Mouse (Mus musculus) forebrain, embryonic 12.5 days (tissue): ENCODE results near the gene Olfr472. TPM values are rescaled to one million over a fixed set of nuclear protein-coding genes. Genes with fewer than 3 reads are reported as not detected.
"Not testable (repeated sequence)": the region's sequence is repeated elsewhere in the genome, so short reads cannot be mapped to it uniquely, and the experiment has no call there.

Source experiments
- ATAC-seq: fragments of 200-750 bp; cut with Nextera tagmentation; 2 replicates; pipeline ENCODE4 v1.8.0; 2017; ENCODE audit warnings: moderate TSS enrichment; ENCODE audit not compliant: low FRiP score
- H3K27ac ChIP-seq: fragments of 300-500 bp; sonication (generic); 2 replicates; pipeline ENCODE4 v1.5.1; 2016; ENCODE audit warnings: mild to moderate bottlenecking
- H3K27me3 ChIP-seq: fragments of 300-500 bp; sonication (generic); 2 replicates; pipeline ENCODE4 v1.6.1; 2016; ENCODE audit warnings: mild to moderate bottlenecking
- H3K36me3 ChIP-seq: fragments of 300-500 bp; sonication (generic); replicated peaks from 2 replicates; pipeline ENCODE4 v1.6.1; 2016; ENCODE audit warnings: mild to moderate bottlenecking
- H3K4me1 ChIP-seq: fragments of 300-500 bp; sonication (generic); 2 replicates; pipeline ENCODE4 v1.6.1; 2016
- H3K4me2 ChIP-seq: fragments of 300-500 bp; sonication (generic); 2 replicates; pipeline ENCODE4 v1.6.1; 2016; ENCODE audit warnings: mild to moderate bottlenecking, moderate library complexity
- H3K4me3 ChIP-seq: fragments of 300-500 bp; sonication (generic); replicated peaks from 2 replicates; pipeline ENCODE4 v1.5.1; 2016; ENCODE audit warnings: mild to moderate bottlenecking
- H3K9ac ChIP-seq: fragments of 300-500 bp; sonication (generic); 2 replicates; pipeline ENCODE4 v1.6.1; 2016; ENCODE audit warnings: mild to moderate bottlenecking
- H3K9me3 ChIP-seq: fragments of 300-500 bp; sonication (generic); 2 replicates; pipeline ENCODE4 v1.6.1; 2016
- WGBS: fragments of 180-500 bp; shearing (Covaris S2); methylation state at CpG from one replicate; pipeline ENCODE4 v1.1.7; 2016; 5-methylcytosine and 5-hydroxymethylcytosine counted together
- polyA plus RNA-seq: library from polyadenylated mRNA; unstranded; fragments of >200 nt; fragmentation: Nextera tagmentation; extraction: Ambion mirVana; gene quantifications from 2 replicates; pipeline ENCODE4 v1.2.1, GENCODE M21; 2016

The Olfr472 gene
- not detected in 2 replicates for polyA plus RNA-seq

DNA sequence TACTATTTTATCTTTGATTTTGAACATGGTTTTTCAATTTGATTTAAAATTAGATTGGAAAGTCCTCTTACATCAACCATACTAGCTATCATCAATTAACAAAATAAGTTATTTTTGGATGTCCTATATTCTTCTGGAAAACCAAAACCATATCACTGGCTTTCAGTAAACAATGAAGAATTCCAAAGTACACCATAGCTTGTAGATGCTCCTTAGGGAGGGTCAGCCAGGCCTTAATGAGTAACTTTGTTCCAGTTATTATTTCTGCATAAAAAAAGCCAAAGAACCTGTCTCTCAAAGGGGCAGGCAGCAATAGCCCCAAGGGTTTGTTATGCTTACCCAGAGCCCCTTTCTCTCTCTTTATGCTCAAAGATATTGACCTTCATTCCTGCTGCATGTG, at the start of gene Olfr472:
Gene Olfr472, plus strand, starts transcription at position 301 of the 400 bp plus-strand sequence.
- Histone ChIP-seq H3K4me1 (no peaks in the 10 kb centered on the region), H3K9ac (no peak within 1 kb of the TSS), H3K27me3 (no peaks in the 10 kb centered on the region), H3K9me3 (no peaks in the 10 kb centered on the region), H3K36me3 (no peaks in the 10 kb centered on the region), H3K4me2 (no peak within 1 kb of the TSS), H3K4me3 (no peak within 1 kb of the TSS), H3K27ac (no peak within 1 kb of the TSS)
- no peak for ATAC-seq

DNA sequence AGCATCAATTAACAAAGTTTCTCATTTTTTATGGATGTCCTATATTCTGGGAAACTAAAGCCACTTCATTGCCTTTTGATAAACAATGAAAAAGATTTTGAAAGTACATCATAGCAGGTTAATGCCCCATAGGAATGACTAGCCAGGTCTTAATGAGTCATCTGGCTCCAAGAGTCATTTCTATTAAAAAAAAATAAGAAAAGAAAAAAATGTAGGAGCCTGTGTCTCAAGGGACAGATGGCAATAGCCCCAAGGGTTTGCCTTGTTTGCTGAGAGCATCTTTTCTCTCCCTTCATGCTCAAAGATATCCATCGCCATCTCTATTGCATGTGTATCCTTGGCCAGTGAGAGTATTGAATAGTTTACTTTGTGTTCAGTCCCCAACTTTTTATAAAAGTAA, 32.4 kb downstream of the Olfr472 start, which contains the start of gene Olfr473:
Gene Olfr473, plus strand, starts transcription at position 301 of the 400 bp plus-strand sequence.
- 92% methylated on average over 1 of the region's 1 CpGs for WGBS
- no peak for ATAC-seq

DNA sequence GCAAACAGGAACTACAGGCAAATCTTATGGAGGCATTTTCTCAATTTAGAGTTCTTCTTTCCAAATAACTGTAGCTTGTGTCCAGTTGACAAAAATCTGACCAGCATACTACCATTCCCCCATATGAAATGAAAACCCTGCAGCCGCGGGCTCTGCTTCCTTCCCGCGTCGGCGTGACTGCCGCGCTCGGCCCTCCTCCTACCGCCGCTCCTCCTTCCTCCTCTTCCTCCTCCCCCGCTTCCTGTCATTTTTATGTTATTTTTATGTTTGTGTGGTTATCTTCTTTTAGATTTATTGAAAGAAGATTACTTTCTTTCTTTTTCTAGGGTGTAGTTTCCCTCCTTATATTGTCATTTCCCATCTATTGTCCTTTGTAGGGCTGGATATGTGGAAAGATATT, 54.8 kb downstream of the Olfr472 start:
- H3K9ac ChIP-seq, H3K27ac ChIP-seq, H3K36me3 ChIP-seq, H3K4me2 ChIP-seq, ATAC-seq, H3K9me3 ChIP-seq, H3K27me3 ChIP-seq, H3K4me1 ChIP-seq, H3K4me3 ChIP-seq: not testable (repeated sequence)
- 97% methylated on average over 12 of the region's 12 CpGs for WGBS

More for the DNA sequence above, 32.4 kb downstream of the Olfr472 start, which contains the start of gene Olfr473:
- Histone ChIP-seq H3K4me3 (no peak within 1 kb of the TSS), H3K27ac (no peak within 1 kb of the TSS), H3K36me3 (no peaks in the 10 kb centered on the region), H3K27me3 (no peaks in the 10 kb centered on the region), H3K9me3 (no peaks in the 10 kb centered on the region), H3K4me1 (no peaks in the 10 kb centered on the region), H3K4me2 (no peak within 1 kb of the TSS), H3K9ac (no peak within 1 kb of the TSS)

DNA sequence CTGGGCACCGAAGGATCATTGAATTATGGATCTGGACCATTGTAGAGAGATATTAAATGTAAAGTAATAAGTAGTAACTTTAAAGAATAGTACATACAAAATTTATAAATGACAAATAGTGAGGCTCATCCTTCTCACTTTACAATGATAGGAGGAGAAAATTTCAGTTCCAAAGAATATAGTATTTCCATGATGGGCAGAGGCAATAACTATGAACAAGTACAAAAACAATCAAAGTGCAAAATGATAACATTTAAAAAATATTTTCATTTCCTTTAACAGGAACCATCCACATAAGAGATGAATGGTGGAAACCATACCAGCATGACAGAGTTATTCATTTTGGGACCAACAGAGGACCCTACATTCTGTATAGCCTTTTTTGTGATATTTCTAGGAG, 56.6 kb downstream of the Olfr472 start, which contains the start of gene Olfr474:
Gene Olfr474, plus strand, starts transcription at position 301 of the 400 bp plus-strand sequence.
- Histone ChIP-seq H3K27me3 (no peaks in the 10 kb centered on the region), H3K36me3 (no peaks in the 10 kb centered on the region), H3K9ac (no peak within 1 kb of the TSS), H3K4me1 (no peaks in the 10 kb centered on the region), H3K9me3 (no peaks in the 10 kb centered on the region), H3K27ac (no peak within 1 kb of the TSS), H3K4me3 (no peak within 1 kb of the TSS), H3K4me2 (no peak within 1 kb of the TSS)
- 94% methylated on average over 1 of the region's 1 CpGs for WGBS
- ATAC-seq = no peak

Other genes with a start within 250 kb of the Olfr472 start
- 0.17 TPM in 1 of 2 replicates, not detected in the other for gene Cyb5r2, start 139.9 kb upstream of the Olfr472 start, polyA plus RNA-seq
- gene Ovch2, start 96.7 kb upstream of the Olfr472 start, polyA plus RNA-seq = not detected in 2 replicates
- not detected in 2 replicates for gene Olfr467, start 85.6 kb upstream of the Olfr472 start, polyA plus RNA-seq
- gene Olfr469, start 72.4 kb upstream of the Olfr472 start, polyA plus RNA-seq = not detected in 2 replicates
- gene Olfr470, start 50.4 kb upstream of the Olfr472 start, polyA plus RNA-seq = not detected in 2 replicates
- gene Olfr473, start 32.5 kb downstream of the Olfr472 start, polyA plus RNA-seq = not detected in 2 replicates
- gene Olfr474, start 56.7 kb downstream of the Olfr472 start, polyA plus RNA-seq = not detected in 2 replicates
- gene Olfr476, start 66.9 kb downstream of the Olfr472 start, polyA plus RNA-seq = not detected in 2 replicates
- not detected in 2 replicates for gene Olfr477, start 88.8 kb downstream of the Olfr472 start, polyA plus RNA-seq
- gene Olfr478, start 136.1 kb downstream of the Olfr472 start, polyA plus RNA-seq = not detected in 2 replicates
- not detected in 2 replicates for gene Olfr479, start 152.8 kb downstream of the Olfr472 start, polyA plus RNA-seq
- gene Olfr480, start 169.4 kb downstream of the Olfr472 start, polyA plus RNA-seq = not detected in 2 replicates
- gene Olfr481, start 182.0 kb downstream of the Olfr472 start, polyA plus RNA-seq = not detected in 2 replicates
- 0.10 TPM in 1 of 2 replicates, not detected in the other for gene Olfr482, start 199.7 kb downstream of the Olfr472 start, polyA plus RNA-seq
- gene Olfr483, start 202.9 kb downstream of the Olfr472 start, polyA plus RNA-seq = not detected in 2 replicates
- not detected in 2 replicates for gene Olfr484, start 229.5 kb downstream of the Olfr472 start, polyA plus RNA-seq